Mouse (Mus musculus) kidney, embryonic 14.5 days (tissue): ENCODE measurements around the gene Tes. TPM values are rescaled to one million over a fixed set of nuclear protein-coding genes. Genes with fewer than 3 reads are reported as not detected.
A peak's percentile ranks its signal among the peaks of the same experiment; 100 is the strongest.

Experiments used
- ATAC-seq: fragments of 200-750 bp; cut with Nextera tagmentation; 2 replicates; pipeline ENCODE4 v1.8.0; 2017; ENCODE audit warnings: moderate number of reproducible peaks, mild to moderate bottlenecking, moderate TSS enrichment, moderate library complexity; ENCODE audit not compliant: low FRiP score, low TSS enrichment
- H3K27ac ChIP-seq: fragments of 300-500 bp; sonication (generic); 2 replicates; pipeline ENCODE4 v1.5.1; 2014; ENCODE audit warnings: low read depth, mild to moderate bottlenecking, low read length, moderate library complexity, mixed read lengths
- H3K27me3 ChIP-seq: fragments of 300-500 bp; sonication (generic); 2 replicates; pipeline ENCODE4 v1.6.1; 2014; ENCODE audit warnings: mild to moderate bottlenecking, low read length; ENCODE audit not compliant: control insufficient read depth, insufficient read depth
- H3K36me3 ChIP-seq: fragments of 300-500 bp; sonication (generic); 2 replicates; pipeline ENCODE4 v1.6.1; 2014; ENCODE audit warnings: low read length, mixed read lengths; ENCODE audit not compliant: control insufficient read depth, insufficient read depth
- H3K4me1 ChIP-seq: fragments of 300-500 bp; sonication (generic); 2 replicates; pipeline ENCODE4 v1.6.1; 2014; ENCODE audit warnings: low read length, mixed read lengths; ENCODE audit not compliant: control insufficient read depth, insufficient read depth
- H3K4me2 ChIP-seq: fragments of 300-500 bp; sonication (generic); replicated peaks from 2 replicates; pipeline ENCODE4 v1.6.1; 2014; ENCODE audit warnings: low read depth, mild to moderate bottlenecking, low read length
- H3K4me3 ChIP-seq: fragments of 300-500 bp; sonication (generic); 2 replicates; pipeline ENCODE4 v1.5.1; 2014; ENCODE audit warnings: mild to moderate bottlenecking, low read length
- H3K9ac ChIP-seq: fragments of 300-500 bp; sonication (generic); 2 replicates; pipeline ENCODE4 v1.6.1; 2014; ENCODE audit warnings: low read depth, mild to moderate bottlenecking, low read length, moderate library complexity
- H3K9me3 ChIP-seq: fragments of 300-500 bp; sonication (generic); 2 replicates; pipeline ENCODE4 v1.6.1; 2016; ENCODE audit warnings: low read length; ENCODE audit not compliant: control insufficient read depth
- WGBS: fragments of 180-500 bp; shearing (Covaris S2); extraction: QIAGEN DNeasy Blood & Tissue Kit; methylation state at CpG from one replicate; pipeline ENCODE4 v1.1.7; 2014; 5-methylcytosine and 5-hydroxymethylcytosine counted together
- polyA plus RNA-seq: library from polyadenylated mRNA; unstranded; fragments of >200 nt; fragmentation: Nextera tagmentation; extraction: Ambion mirVana; gene quantifications from 2 replicates; pipeline ENCODE4 v1.2.1, GENCODE M21; 2014

Tes gene
- polyA plus RNA-seq = 91.3 and 92.2 TPM in 2 replicates

DNA sequence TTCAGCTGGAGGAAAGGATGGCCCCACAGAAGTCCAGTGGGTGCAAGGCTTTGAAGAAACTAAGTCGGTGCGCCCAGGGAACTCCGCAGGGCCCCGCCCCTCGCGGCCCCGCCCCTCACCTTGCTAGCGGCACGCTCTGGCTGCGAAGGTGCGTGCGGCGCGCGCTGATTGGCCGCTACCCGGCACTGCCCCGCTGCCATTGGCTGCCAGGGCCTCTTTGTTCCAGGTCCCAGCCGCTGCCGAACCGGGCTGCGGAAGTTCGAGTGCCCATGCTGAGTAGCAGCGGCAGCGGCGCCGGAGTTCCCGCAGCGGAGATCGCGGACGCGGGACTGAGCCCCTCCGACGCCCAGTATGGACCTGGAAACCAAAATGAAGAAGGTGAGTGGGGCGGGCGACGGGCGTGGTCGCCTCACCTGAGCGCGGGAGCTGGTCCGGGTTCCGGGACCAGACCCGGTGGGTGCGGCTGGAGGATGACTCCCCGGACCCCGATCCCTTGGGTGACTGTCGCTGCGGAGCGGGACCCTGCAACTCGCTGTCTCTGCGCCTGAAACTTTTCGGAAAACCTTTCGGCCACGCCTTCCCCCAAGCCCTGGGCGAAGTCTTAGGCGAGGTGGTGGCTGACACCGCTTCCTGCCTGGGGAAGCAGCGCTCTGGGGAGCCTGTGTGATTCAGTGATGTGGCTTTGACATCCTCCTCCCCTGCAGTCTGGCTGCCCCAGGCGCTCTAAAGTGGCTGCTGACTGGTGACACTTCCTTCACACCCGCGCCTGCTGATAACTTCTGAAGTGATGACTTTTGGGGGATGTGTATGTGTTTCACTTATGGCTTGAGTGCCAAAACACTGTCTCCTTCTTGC lies at the start of gene Tes:
Tes (plus strand) TSS at position 214 of the 855 bp plus-strand sequence.
- Histone ChIP-seq H3K36me3 (no peaks in the 10 kb centered on the region), H3K9me3 (no peaks in the 10 kb centered on the region), H3K4me2 (peak within 1 kb of the TSS; percentile 89), H3K4me3 (peak within 1 kb of the TSS; percentile 83), H3K27ac (peak within 1 kb of the TSS; percentile 65), H3K9ac (peak within 1 kb of the TSS; percentile 92), H3K27me3 (no peaks in the 10 kb centered on the region), H3K4me1 (peaks cover 16% of the 10 kb centered on the region; the same call in 1 of the 2 replicates)
- under 1% methylated on average over 58 of the region's 63 CpGs for WGBS
- ATAC-seq = peak; percentile 95

GRCm38 (mm10) chr6:17025886-17026285 lies 39.1 kb upstream of the Tes start:
- H3K9me3 ChIP-seq = no peaks in the 10 kb centered on the region
- H3K4me2 ChIP-seq = no peak overlapping the region
- no peak overlapping the region for H3K27ac ChIP-seq
- no peak for ATAC-seq
- no peaks in the 10 kb centered on the region for H3K36me3 ChIP-seq
- WGBS = 52% methylated on average over 7 of the region's 7 CpGs
- no peaks in the 10 kb centered on the region for H3K27me3 ChIP-seq
- no peak overlapping the region for H3K9ac ChIP-seq
- no peaks in the 10 kb centered on the region for H3K4me1 ChIP-seq
- H3K4me3 ChIP-seq = no peak overlapping the region

GRCm38 (mm10) chr6:17027572-17027971 lies 37.4 kb upstream of the Tes start:
- peaks cover 4% of the 10 kb centered on the region; the same call in 1 of the 2 replicates for H3K4me1 ChIP-seq
- no peak overlapping the region for H3K27ac ChIP-seq
- no peaks in the 10 kb centered on the region for H3K9me3 ChIP-seq
- H3K27me3 ChIP-seq = no peaks in the 10 kb centered on the region
- no peak for ATAC-seq
- no peak overlapping the region for H3K4me2 ChIP-seq
- no peak overlapping the region for H3K9ac ChIP-seq
- WGBS = 17% methylated on average over 8 of the region's 8 CpGs
- H3K4me3 ChIP-seq = no peak overlapping the region
- no peaks in the 10 kb centered on the region for H3K36me3 ChIP-seq

- Histone ChIP-seq H3K27me3 (no peaks in the 10 kb centered on the region), H3K9me3 (no peaks in the 10 kb centered on the region), H3K4me2 (no peak overlapping the region), H3K9ac (no peak overlapping the region), H3K36me3 (no peaks in the 10 kb centered on the region), H3K4me3 (no peak overlapping the region), H3K27ac (no peak overlapping the region), H3K4me1 (peaks cover 4% of the 10 kb centered on the region; the same call in 1 of the 2 replicates)
- WGBS = 84% methylated on average over 8 of the region's 8 CpGs
- ATAC-seq = no peak
These were observed 36.1 kb upstream of the Tes start for GRCm38 (mm10) chr6:17028809-17029208.

- H3K27ac ChIP-seq = peak overlapping the region; percentile 62; the same call in 1 of the 2 replicates
- no peaks in the 10 kb centered on the region for H3K9me3 ChIP-seq
- H3K9ac ChIP-seq = no peak overlapping the region
- no peaks in the 10 kb centered on the region for H3K27me3 ChIP-seq
- peaks cover 4% of the 10 kb centered on the region; the same call in 1 of the 2 replicates for H3K4me1 ChIP-seq
- WGBS = 7% methylated on average over 2 of the region's 2 CpGs
- 0 out of 2 replicates have a peak, but pooled peaks have one; percentile 64 for ATAC-seq
- no peak overlapping the region for H3K4me2 ChIP-seq
- H3K4me3 ChIP-seq = no peak overlapping the region
- H3K36me3 ChIP-seq = no peaks in the 10 kb centered on the region
These were observed 32.7 kb upstream of the Tes start for GRCm38 (mm10) chr6:17032231-17032728.

- no peak overlapping the region for H3K4me3 ChIP-seq
- WGBS = 96% methylated on average over 2 of the region's 2 CpGs
- H3K4me2 ChIP-seq = no peak overlapping the region
- no peak for ATAC-seq
- no peak overlapping the region for H3K9ac ChIP-seq
- H3K27ac ChIP-seq = no peak overlapping the region
- H3K27me3 ChIP-seq = no peaks in the 10 kb centered on the region
- no peaks in the 10 kb centered on the region for H3K36me3 ChIP-seq
- H3K9me3 ChIP-seq = no peaks in the 10 kb centered on the region
- H3K4me1 ChIP-seq = peaks cover 4% of the 10 kb centered on the region; the same call in 1 of the 2 replicates
These were observed 30.9 kb upstream of the Tes start for GRCm38 (mm10) chr6:17034095-17034494.

DNA sequence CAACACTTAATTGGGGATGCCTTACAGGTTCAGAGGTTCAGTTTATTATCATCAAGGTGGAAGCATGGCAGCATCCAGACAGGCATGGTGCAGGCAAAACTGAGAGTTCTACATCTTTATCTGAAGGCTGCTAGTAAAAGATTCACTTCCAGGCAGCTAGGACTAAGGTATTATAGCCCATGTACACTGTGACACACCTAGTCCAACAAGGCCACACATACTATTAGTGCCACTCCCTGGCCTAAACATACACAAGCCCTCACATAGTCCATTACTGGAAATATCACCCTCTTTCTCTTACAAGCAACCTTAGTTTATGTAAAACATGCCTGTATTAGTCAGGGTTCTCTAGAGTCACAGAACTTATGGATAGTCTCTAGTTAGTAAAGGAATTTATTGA lies 29.7 kb upstream of the Tes start:
- H3K4me3 ChIP-seq = no peak overlapping the region
- H3K9ac ChIP-seq = no peak overlapping the region
- H3K4me2 ChIP-seq = no peak overlapping the region
- no peaks in the 10 kb centered on the region for H3K36me3 ChIP-seq
- H3K9me3 ChIP-seq = no peaks in the 10 kb centered on the region
- H3K27ac ChIP-seq = no peak overlapping the region
- peaks cover 4% of the 10 kb centered on the region; the same call in 1 of the 2 replicates for H3K4me1 ChIP-seq
- no peaks in the 10 kb centered on the region for H3K27me3 ChIP-seq
- ATAC-seq = no peak

DNA sequence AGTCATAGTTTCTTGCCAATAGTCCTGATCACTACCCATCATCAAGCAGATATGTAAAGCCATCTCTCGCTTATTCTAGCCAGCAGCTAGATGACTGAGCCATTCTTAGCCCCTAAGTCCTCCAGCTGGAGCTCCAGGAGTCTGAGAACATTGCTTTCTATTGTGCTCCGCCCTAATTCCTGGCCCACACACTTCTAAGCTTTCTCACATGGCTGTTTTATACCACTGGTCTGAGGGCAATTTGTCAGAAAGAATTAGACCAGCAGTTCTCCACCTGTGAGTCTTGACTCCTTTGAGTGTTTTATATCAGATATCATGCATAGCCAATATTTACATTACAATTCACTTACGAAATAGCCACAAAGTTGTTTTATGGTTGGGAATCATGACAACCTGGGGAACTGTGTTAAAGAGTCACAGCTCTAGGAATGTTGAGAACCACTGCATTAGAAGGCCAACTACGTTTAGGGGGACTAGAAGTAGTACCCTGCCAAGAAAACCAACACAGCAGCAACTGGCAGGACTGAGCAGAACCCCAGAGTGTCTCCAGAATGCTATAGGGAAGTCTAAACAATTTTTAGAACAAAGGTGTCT lies 13.4 kb upstream of the Tes start:
- ATAC-seq = no peak
- Histone ChIP-seq H3K27me3 (no peaks in the 10 kb centered on the region), H3K4me3 (no peak overlapping the region), H3K27ac (no peak overlapping the region), H3K36me3 (no peaks in the 10 kb centered on the region), H3K4me1 (no peaks in the 10 kb centered on the region), H3K9me3 (no peaks in the 10 kb centered on the region), H3K9ac (no peak overlapping the region), H3K4me2 (no peak overlapping the region)
- WGBS = 78% methylated on average over 4 of the region's 4 CpGs
